Comparison of ENCODE assay signal across 9 mouse cellular contexts in the genomic region with DNA sequence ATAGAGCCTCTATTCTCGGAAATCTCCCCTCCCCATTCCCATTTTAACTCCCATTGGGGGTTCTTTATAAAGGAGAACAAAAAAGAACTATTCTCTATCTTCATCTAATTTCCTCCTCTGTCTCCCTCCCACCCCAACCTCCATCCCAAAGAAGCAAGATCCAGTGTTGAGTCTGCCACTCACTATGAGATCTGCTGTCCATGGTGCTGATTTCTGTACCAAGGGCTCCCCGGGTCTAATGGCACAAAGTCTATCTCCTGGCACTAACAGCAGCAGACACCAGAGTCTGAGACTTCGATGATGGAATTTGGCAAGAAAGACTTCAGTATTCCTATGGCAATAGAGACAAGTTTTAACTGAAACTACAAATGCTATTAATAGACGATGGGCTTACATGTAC.
A peak's percentile ranks its signal among the peaks of the same experiment; 100 is the strongest.
DNase-seq lines count a peak whose midpoint lies in the region; ATAC-seq and TF ChIP-seq lines count a peak whose summit lies in the region.
"Had no signal": no experiment of that assay in that cellular context is flagged by ENCODE, and none has a peak within 500 bp of the region (broad histone marks: within the 10 kb centered on the region; RNA-seq: fewer than 3 reads in every experiment).

No protein-coding gene starts in this region.

- no peak overlapping the region for H3K4me2 ChIP-seq in hindbrain, embryonic 14.5 days (replicated peaks)
- H3K4me2 ChIP-seq in hindbrain, embryonic 16.5 days (ENCODE audit: low read length): no peak overlapping the region
- H3K4me2 ChIP-seq in CH12.LX (ENCODE audit: insufficient read depth, low read depth, poor library complexity, severe bottlenecking): no peak overlapping the region
- H3K4me2 ChIP-seq: limb, embryonic 12.5 days had no signal

- no peak overlapping the region for H3K4me3 ChIP-seq in hindbrain, embryonic 14.5 days (replicated peaks; ENCODE audit: low read length)
- no peak overlapping the region for H3K4me3 ChIP-seq in hindbrain, embryonic 16.5 days (ENCODE audit: low read length)
- H3K4me3 ChIP-seq in CH12.LX (replicated peaks in 1 of 3; ENCODE audit: low read depth in 2 of 3, low read length in 2 of 3, poor library complexity in 1 of 3): no peak overlapping the region
- H3K4me3 ChIP-seq in kidney, adult 2 months (ENCODE audit: insufficient read depth, low read depth, low read length): no peak overlapping the region
- H3K4me3 ChIP-seq: limb, embryonic 12.5 days had no signal

- in situ Hi-C loops in CH12.LX (cut with MboI; ENCODE audit: low pct_ligation_motif_present, low pct_unique_long_range_greater_than_20kb, low sequenced_read_pairs): no loop called here

- no peaks in the 10 kb centered on the region for H3K9me3 ChIP-seq in hindbrain, embryonic 14.5 days (ENCODE audit: control insufficient read depth, low read length)
- no peaks in the 10 kb centered on the region for H3K9me3 ChIP-seq in hindbrain, embryonic 16.5 days (ENCODE audit: control insufficient read depth, low read length)
- peaks cover 2% of the 10 kb centered on the region for H3K9me3 ChIP-seq in CH12.LX (replicated peaks; ENCODE audit: low read length)
- H3K9me3 ChIP-seq: limb, embryonic 12.5 days had no signal

- no peak for TF ChIP-seq RAD21 in CH12.LX (IDR thresholded peaks at IDR 0.05; ENCODE audit: low read depth, low read length)

- H3K4me1 ChIP-seq in hindbrain, embryonic 14.5 days (replicated peaks; ENCODE audit: control insufficient read depth, insufficient read depth, low read length): no peaks in the 10 kb centered on the region
- H3K4me1 ChIP-seq in hindbrain, embryonic 16.5 days (ENCODE audit: control insufficient read depth, insufficient read depth, low read depth, low read length): no peaks in the 10 kb centered on the region
- H3K4me1 ChIP-seq in CH12.LX (ENCODE audit: control insufficient read depth in 1 of 2, insufficient read depth in 2 of 2): no peaks in the 10 kb centered on the region
- H3K4me1 ChIP-seq in kidney, adult 2 months (ENCODE audit: control insufficient read depth, insufficient read depth, low read length): no peaks in the 10 kb centered on the region
- H3K4me1 ChIP-seq: limb, embryonic 12.5 days had no signal

- no peak for TF ChIP-seq CTCF in CH12.LX (conservative IDR thresholded peaks at IDR 0.05 in 1 of 2, IDR thresholded peaks at IDR 0.05 in 1 of 2; ENCODE audit: low read depth in 2 of 2, low read length in 2 of 2)
- TF ChIP-seq CTCF in kidney, adult 2 months (conservative IDR thresholded peaks at IDR 0.05; ENCODE audit: insufficient read depth, insufficient read length, low read depth, low read length): no peak

- TF ChIP-seq EP300 in CH12.LX (IDR thresholded peaks at IDR 0.05; ENCODE audit: low read length): no peak

- dilution Hi-C loops in CH12.LX (cut with MboI; ENCODE audit: extremely low pct_ligation_motif_present, extremely low pct_unique_long_range_greater_than_20kb, low sequenced_read_pairs): no loop called here

- no peaks in the 10 kb centered on the region for H3K36me3 ChIP-seq in hindbrain, embryonic 14.5 days (replicated peaks; ENCODE audit: control insufficient read depth, insufficient read depth)
- H3K36me3 ChIP-seq in hindbrain, embryonic 16.5 days (ENCODE audit: control insufficient read depth, insufficient read depth, low read length): no peaks in the 10 kb centered on the region
- no peaks in the 10 kb centered on the region for H3K36me3 ChIP-seq in CH12.LX (replicated peaks in 1 of 2; ENCODE audit: control insufficient read depth in 1 of 2, insufficient read depth in 1 of 2, low read length in 1 of 2)
- no peaks in the 10 kb centered on the region for H3K36me3 ChIP-seq in kidney, adult 2 months (ENCODE audit: control insufficient read depth, insufficient read depth, low read length)
- H3K36me3 ChIP-seq: limb, embryonic 12.5 days had no signal

- no peak for TF ChIP-seq POLR2A in CH12.LX (IDR thresholded peaks at IDR 0.05; ENCODE audit: low read depth, low read length)
- TF ChIP-seq POLR2A in kidney, adult 2 months (IDR thresholded peaks at IDR 0.05; ENCODE audit: low read depth, low read length): no peak

- peak; percentile 59 for DNase-seq in hindbrain, embryonic 14.5 days (ENCODE audit: low spot score)
- DNase-seq in CH12.LX (ENCODE audit: extremely low read depth): peak; percentile 21
- DNase-seq in adrenal gland, postnatal 10 days: peak; percentile 59
- DNase-seq in kidney, adult 2 months: peak; percentile 45
- DNase-seq in retina, embryonic 14.5 days (ENCODE audit: low spot score): peak; percentile 79
- DNase-seq in cerebellum, postnatal 14 days: no peak
- DNase-seq in spleen, postnatal 36 days (ENCODE audit: low spot score in 2 of 2): no peak

- ATAC-seq in hindbrain, embryonic 14.5 days (ENCODE audit: low FRiP score): no peak
- ATAC-seq in hindbrain, embryonic 16.5 days: no peak

- no peak overlapping the region for H3K9ac ChIP-seq in hindbrain, embryonic 14.5 days
- H3K9ac ChIP-seq in hindbrain, embryonic 16.5 days (ENCODE audit: low read depth, low read length): no peak overlapping the region
- H3K9ac ChIP-seq in CH12.LX (ENCODE audit: insufficient read depth, low read depth): no peak overlapping the region
- H3K9ac ChIP-seq: limb, embryonic 12.5 days had no signal

- H3K27me3 ChIP-seq in hindbrain, embryonic 14.5 days (ENCODE audit: control insufficient read depth, insufficient read depth, low read length): no peaks in the 10 kb centered on the region
- H3K27me3 ChIP-seq in hindbrain, embryonic 16.5 days (replicated peaks; ENCODE audit: control insufficient read depth, insufficient read depth, low read length): no peaks in the 10 kb centered on the region
- H3K27me3 ChIP-seq in CH12.LX (replicated peaks): no peaks in the 10 kb centered on the region
- no peaks in the 10 kb centered on the region for H3K27me3 ChIP-seq in kidney, adult 2 months (replicated peaks; ENCODE audit: control insufficient read depth, insufficient read depth, low read length)
- H3K27me3 ChIP-seq: limb, embryonic 12.5 days had no signal

- H3K27ac ChIP-seq in hindbrain, embryonic 14.5 days: no peak overlapping the region
- H3K27ac ChIP-seq in hindbrain, embryonic 16.5 days (ENCODE audit: low read depth, low read length): no peak overlapping the region
- H3K27ac ChIP-seq in CH12.LX (ENCODE audit: insufficient read depth, low read depth): no peak overlapping the region
- H3K27ac ChIP-seq in kidney, adult 2 months (ENCODE audit: insufficient read depth, low read depth, low read length): no peak overlapping the region
- H3K27ac ChIP-seq: limb, embryonic 12.5 days had no signal

- no peaks in the 10 kb centered on the region for H3K79me2 ChIP-seq in CH12.LX (replicated peaks; ENCODE audit: control insufficient read depth, extremely low read depth, insufficient read depth, poor library complexity, severe bottlenecking)

- WGBS in hindbrain, embryonic 14.5 days: 68% methylated on average over 4 of the region's 4 CpGs
- WGBS in hindbrain, embryonic 16.5 days: 70% methylated on average over 4 of the region's 4 CpGs
- 58% methylated on average over 4 of the region's 4 CpGs for WGBS in kidney, adult 2 months

TF ChIP-seq in CH12.LX, 34 proteins besides CTCF, POLR2A, EP300 and RAD21:
- TF ChIP-seq BHLHE40 (IDR thresholded peaks at IDR 0.05; ENCODE audit: low read depth, low read length) (no peak), JUND (conservative IDR thresholded peaks at IDR 0.05; ENCODE audit: low read depth, low read length) (no peak), POLR2AphosphoS2 (IDR thresholded peaks at IDR 0.05; ENCODE audit: low read depth, low read length) (no peak)

Comparison
In these comparisons a context has a peak if more than half of its experiments do, and no peak if none do; other contexts are left out.
1. DNase-seq: peak in hindbrain, embryonic 14.5 days (single experiment), CH12.LX (single experiment), adrenal gland, postnatal 10 days (single experiment), kidney, adult 2 months (single experiment) and retina, embryonic 14.5 days (single experiment); none in cerebellum, postnatal 14 days (0 of 2) and spleen, postnatal 36 days (0 of 2).